Mouse (Mus musculus) liver, postnatal 0 days (tissue): ENCODE results near the gene Ppp2r2c.

ENCODE experiments used
- CTCF ChIP-seq: sonication (generic); IDR thresholded peaks from 2 replicates; pipeline ENCODE4 v1.5.1; 2016; ENCODE audit warnings: antibody characterized with exemption, low read depth
- EP300 ChIP-seq: IDR thresholded peaks from 2 replicates; pipeline ENCODE4 v1.6.1; 2016; ENCODE audit warnings: antibody characterized with exemption, low read depth, mild to moderate bottlenecking

DNA sequence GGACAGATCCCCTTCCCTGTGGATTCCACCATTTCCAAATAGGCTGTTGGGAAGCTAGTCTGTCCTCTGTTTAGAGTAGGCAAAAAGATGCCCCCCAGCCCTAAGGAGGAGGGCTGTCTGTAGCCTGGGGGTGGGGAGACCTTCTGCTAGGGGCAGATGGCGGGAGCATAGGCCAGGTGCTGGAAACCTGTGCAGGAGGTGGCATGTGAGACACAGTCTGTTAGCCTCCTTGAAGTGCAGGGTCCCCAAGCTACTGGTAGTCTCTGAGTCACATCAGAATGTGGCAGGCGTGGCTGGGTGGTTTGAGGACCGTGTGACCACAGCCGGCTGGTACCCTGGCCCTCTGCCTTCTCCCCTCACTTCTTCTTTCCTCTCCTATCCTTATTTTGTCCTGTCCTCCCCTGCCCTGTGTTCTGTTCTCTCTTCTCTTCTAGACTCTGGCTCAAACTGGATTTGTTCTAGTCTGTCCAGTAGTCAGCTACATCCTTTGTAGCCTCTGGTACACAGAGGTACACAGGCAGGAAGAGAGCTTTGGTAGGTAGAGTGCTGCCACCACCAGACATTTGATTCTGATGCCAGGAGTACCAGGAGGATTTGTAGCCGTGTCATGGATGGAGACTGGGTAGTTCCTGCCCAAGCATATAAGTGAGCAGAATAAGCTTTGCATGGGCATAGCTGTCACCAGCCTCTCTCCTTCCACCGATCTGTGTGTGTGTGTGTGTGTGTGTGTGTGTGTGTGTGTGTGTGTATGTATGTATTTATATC lies 26.5 kb downstream of the Ppp2r2c start:
- TF ChIP-seq EP300 (no peak), CTCF (no peak)
